Mouse (Mus musculus) MEL (cell line): ENCODE data around the gene Nr2c2. TPM values are rescaled to one million over a fixed set of nuclear protein-coding genes. Genes with fewer than 3 reads are reported as not detected.

Experiments
- DNase-seq: peaks from one replicate; pipeline ENCODE4 v3.0.0; 2011; ENCODE audit warnings: low read depth, low spot score
- H3K27ac ChIP-seq: 2 replicates; pipeline ENCODE4 v1.5.1; 2012; ENCODE audit warnings: low read depth, mild to moderate bottlenecking, control low read depth, low read length, moderate library complexity; ENCODE audit not compliant: control insufficient read depth
- H3K27me3 ChIP-seq, 2 experiments: fragments of 150-350 bp in 1 of 2; sonication (generic) in 1 of 2; 2 replicates each; pipeline ENCODE4 v1.6.1; 2012; ENCODE audit warnings: low read length in 2 of 2, mild to moderate bottlenecking in 2 of 2, improper control_type of control experiment in 1 of 2, moderate library complexity in 1 of 2; ENCODE audit not compliant: insufficient read depth in 2 of 2, control insufficient read depth in 1 of 2
- H3K36me3 ChIP-seq, 2 experiments: 2 replicates each; pipeline ENCODE4 v1.6.1; 2012 to 2014; ENCODE audit warnings: low read length in 2 of 2, improper control_type of control experiment in 1 of 2, inconsistent platforms in 1 of 2, mild to moderate bottlenecking in 1 of 2; ENCODE audit not compliant: insufficient read depth in 2 of 2, control insufficient read depth in 1 of 2
- H3K4me1 ChIP-seq, 2 experiments: fragments of 150-350 bp in 1 of 2; sonication (generic) in 1 of 2; 2 replicates each; pipeline ENCODE4 v1.6.1; 2012; ENCODE audit warnings: low read length in 2 of 2, improper control_type of control experiment in 1 of 2, mild to moderate bottlenecking in 1 of 2; ENCODE audit not compliant: insufficient read depth in 2 of 2, control insufficient read depth in 1 of 2
- H3K4me3 ChIP-seq, 2 experiments: fragments of 150-350 bp in 1 of 2; sonication (generic) in 1 of 2; 2 replicates each; pipeline ENCODE4 v1.5.1; 2012; ENCODE audit warnings: low read depth in 2 of 2, low read length in 2 of 2, mild to moderate bottlenecking in 2 of 2, moderate library complexity in 2 of 2, control low read depth in 1 of 2, improper control_type of control experiment in 1 of 2; ENCODE audit not compliant: control insufficient read depth in 1 of 2, insufficient read depth in 1 of 2
- H3K79me2 ChIP-seq: 2 replicates; pipeline ENCODE4 v1.6.1; 2012; ENCODE audit warnings: mild to moderate bottlenecking, low read length, moderate library complexity; ENCODE audit not compliant: control insufficient read depth, poor library complexity, insufficient read depth
- H3K9ac ChIP-seq: 2 replicates; pipeline ENCODE4 v1.6.1; 2012; ENCODE audit warnings: low read depth, mild to moderate bottlenecking, control low read depth, low read length, moderate library complexity; ENCODE audit not compliant: control insufficient read depth, poor library complexity, severe bottlenecking
- H3K9me3 ChIP-seq: fragments of 150-350 bp; sonication (generic); replicated peaks from 2 replicates; pipeline ENCODE4 v1.6.1; 2012; ENCODE audit warnings: mild to moderate bottlenecking, low read length, improper control_type of control experiment, moderate library complexity; ENCODE audit not compliant: insufficient read depth
- BHLHE40 ChIP-seq: IDR thresholded peaks from 2 replicates; pipeline ENCODE4 v1.6.1; 2012; ENCODE audit warnings: low read depth, mild to moderate bottlenecking, inconsistent platforms, low read length, improper control_type of control experiment, borderline replicate concordance
- CTCF ChIP-seq, 3 experiments: IDR thresholded peaks in 2 of 3; conservative IDR thresholded peaks in 1 of 3; 2 replicates each; pipeline ENCODE4 v1.5.1; 2011 to 2012; ENCODE audit warnings: low read length in 3 of 3, low read depth in 2 of 3, mild to moderate bottlenecking in 2 of 3, improper control_type of control experiment in 1 of 3, inconsistent platforms in 1 of 3, mixed read lengths in 1 of 3, moderate library complexity in 1 of 3; ENCODE audit not compliant: control insufficient read depth in 1 of 3, insufficient read depth in 1 of 3, poor library complexity in 1 of 3, severe bottlenecking in 1 of 3
- HCFC1 ChIP-seq: IDR thresholded peaks from 2 replicates; pipeline ENCODE4 v1.6.1; 2012; ENCODE audit warnings: low read depth, mild to moderate bottlenecking, inconsistent platforms, low read length, improper control_type of control experiment, moderate library complexity
- MAX ChIP-seq: IDR thresholded peaks from 2 replicates; pipeline ENCODE4 v1.6.1; 2011; ENCODE audit warnings: low read length, improper control_type of control experiment
- MXI1 ChIP-seq: IDR thresholded peaks from 2 replicates; pipeline ENCODE4 v1.6.1; 2011; ENCODE audit warnings: mild to moderate bottlenecking, low read depth, low read length, improper control_type of control experiment
- MYB ChIP-seq: IDR thresholded peaks from 2 replicates; pipeline ENCODE4 v1.6.1; 2011; ENCODE audit warnings: mild to moderate bottlenecking, low read depth, low read length, improper control_type of control experiment
- MYC ChIP-seq: IDR thresholded peaks from 2 replicates; pipeline ENCODE4 v1.6.1; 2011; ENCODE audit warnings: low read depth, mild to moderate bottlenecking, low read length, improper control_type of control experiment, moderate library complexity
- RAD21 ChIP-seq: IDR thresholded peaks from 2 replicates; pipeline ENCODE4 v1.6.1; 2011; ENCODE audit warnings: mild to moderate bottlenecking, low read depth, low read length, improper control_type of control experiment
- SIN3A ChIP-seq: IDR thresholded peaks from 2 replicates; pipeline ENCODE4 v1.6.1; 2012; ENCODE audit warnings: low read length, improper control_type of control experiment, inconsistent platforms
- SMC3 ChIP-seq: IDR thresholded peaks from 2 replicates; pipeline ENCODE4 v1.6.1; 2011; ENCODE audit warnings: low read depth, low read length, improper control_type of control experiment
- TBP ChIP-seq: IDR thresholded peaks from 2 replicates; pipeline ENCODE4 v1.8.0; 2011; ENCODE audit warnings: low read depth, low read length, improper control_type of control experiment
- ZC3H11A ChIP-seq: IDR thresholded peaks from 2 replicates; pipeline ENCODE4 v1.6.1; 2012; ENCODE audit warnings: low read depth, mild to moderate bottlenecking, inconsistent platforms, low read length, improper control_type of control experiment
- ZKSCAN1 ChIP-seq: IDR thresholded peaks from 2 replicates; pipeline ENCODE4 v1.6.1; 2012; ENCODE audit warnings: low read depth, mild to moderate bottlenecking, inconsistent platforms, low read length, improper control_type of control experiment, moderate library complexity
- polyA plus RNA-seq, 2 experiments: library from polyadenylated mRNA; stranded (reverse) in 1 of 2; unstranded in 1 of 2; fragments of >175 nt in 1 of 2; fragments of >200 nt in 1 of 2; gene quantifications; 2 replicates each; pipeline versions ENCODE4 v1.2.1 to v1.2.4; 2012; ENCODE audit warnings: low replicate concordance in 2 of 2, low read depth in 1 of 2; ENCODE audit not compliant: insufficient read length in 2 of 2, insufficient read depth in 1 of 2, missing spikeins in 1 of 2
- total RNA-seq: library from RNA; depleted of rRNA; stranded (reverse); fragments of 300-350 nt; gene quantifications from 2 replicates; pipeline ENCODE4 v1.2.3, GENCODE M21; 2012

Nr2c2 gene
- total and polyA plus RNA-seq, 3 experiments, result 12.1 to 17.0 TPM; not detected in 1

DNA sequence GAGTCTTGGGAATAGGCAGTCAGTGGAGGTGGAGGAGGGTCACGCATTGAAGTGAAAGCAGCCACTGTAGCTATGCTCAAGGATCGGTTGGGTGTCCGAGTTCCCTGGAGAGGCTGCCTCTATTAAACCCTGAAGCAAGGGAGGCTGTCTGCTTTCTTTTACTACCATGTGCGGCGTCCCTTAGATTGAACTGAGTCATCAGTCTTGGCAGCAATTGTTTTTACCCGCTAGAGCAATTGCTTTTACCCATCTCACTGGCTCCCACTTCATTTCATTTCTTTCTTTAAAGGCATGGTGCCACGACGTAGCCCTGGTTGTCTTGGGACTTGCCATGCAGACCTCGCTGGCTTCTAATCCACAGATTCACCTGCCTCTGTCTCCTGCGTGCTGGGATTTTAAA is 27.1 kb upstream of the Nr2c2 start:
- H3K9ac ChIP-seq, result no peak overlapping the region
- H3K27ac ChIP-seq, result no peak overlapping the region
- H3K4me1 ChIP-seq, result peaks cover 0 to 9% of the 10 kb centered on the region in 2 experiments; a peak in 1 of 4 replicates
- no peaks in the 10 kb centered on the region; a peak in 1 of 4 replicates for H3K36me3 ChIP-seq
- no peak for DNase-seq
- H3K79me2 ChIP-seq, result no peaks in the 10 kb centered on the region
- no peak overlapping the region for H3K4me3 ChIP-seq
- no peaks in the 10 kb centered on the region for H3K9me3 ChIP-seq
- H3K27me3 ChIP-seq, result peaks cover 3 to 4% of the 10 kb centered on the region in 2 experiments
- no peak for TF ChIP-seq TBP

DNA sequence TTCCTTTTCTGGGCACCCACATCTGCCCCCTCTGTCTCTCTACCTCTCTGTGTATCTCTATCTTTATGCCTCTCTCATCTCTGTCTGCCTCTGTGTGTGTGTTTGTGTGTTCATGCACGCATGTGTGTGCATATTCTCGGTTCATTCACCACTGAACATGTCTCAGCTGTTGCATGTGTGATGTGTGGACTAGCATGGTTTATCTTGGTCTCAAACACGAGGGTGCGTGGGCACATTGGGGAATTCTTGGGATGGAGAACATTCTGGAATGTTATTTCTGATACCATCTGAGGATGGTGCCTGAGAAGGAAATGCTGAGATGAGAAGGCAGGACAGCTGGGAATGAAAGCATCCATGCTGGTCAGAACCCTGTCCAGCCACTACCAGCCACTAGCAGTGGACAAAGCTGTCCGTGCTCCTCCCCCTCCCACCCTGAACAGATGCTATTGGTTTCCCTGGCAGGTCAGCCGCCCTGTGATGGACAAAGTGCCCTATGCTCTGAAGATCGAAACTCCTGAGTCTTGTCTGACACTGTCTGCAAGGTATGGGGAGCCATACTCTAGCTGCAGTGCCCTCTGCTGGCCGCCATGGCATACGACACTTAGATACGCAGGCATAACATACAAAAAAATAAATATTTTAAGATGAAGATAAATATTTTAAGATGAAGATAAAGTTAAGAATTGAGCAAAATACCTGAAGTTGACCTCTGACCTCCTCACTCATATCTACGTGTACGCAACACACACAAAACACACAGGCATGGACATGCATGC is 25.3 kb upstream of the Nr2c2 start:
- no peak for TF ChIP-seq MYB
- TF ChIP-seq HCFC1, result no peak
- peak; percentile 52 for TF ChIP-seq RAD21
- TF ChIP-seq SIN3A, result peak; percentile 49; the same call in 1 of the 2 replicates
- TF ChIP-seq CTCF (IDR thresholded peaks at IDR 0.05 in 2 of 3, conservative IDR thresholded peaks at IDR 0.05 in 1 of 3; ENCODE audit: control insufficient read depth in 1 of 3, insufficient read depth in 1 of 3, low read depth in 2 of 3, low read length in 3 of 3, poor library complexity in 1 of 3, severe bottlenecking in 1 of 3), result peak; percentile 56 to 91 (median 84)
- TF ChIP-seq ZKSCAN1, result no peak
- peak; percentile 48 for TF ChIP-seq ZC3H11A
- peak; percentile 60; the same call in 1 of the 2 replicates for TF ChIP-seq MYC
- peak; percentile 44 for TF ChIP-seq MAX
- peak; percentile 46 for TF ChIP-seq MXI1
- 0 out of 2 replicates have a peak, but pooled peaks have one; percentile 28 for TF ChIP-seq BHLHE40
- TF ChIP-seq SMC3, result peak; percentile 79
- H3K4me3 ChIP-seq, result peak overlapping the region; percentile 30 to 43; a peak in 2 of 4 replicates
- peak; percentile 74 for DNase-seq

More for the DNA sequence above, 25.3 kb upstream of the Nr2c2 start:
- H3K4me1 ChIP-seq, result peaks cover 0 to 9% of the 10 kb centered on the region in 2 experiments; a peak in 1 of 4 replicates
- no peaks in the 10 kb centered on the region for H3K79me2 ChIP-seq
- no peaks in the 10 kb centered on the region for H3K9me3 ChIP-seq
- no peak overlapping the region for H3K9ac ChIP-seq
- H3K36me3 ChIP-seq, result no peaks in the 10 kb centered on the region; a peak in 1 of 4 replicates
- no peak overlapping the region for H3K27ac ChIP-seq
- peaks cover 2 to 6% of the 10 kb centered on the region in 2 experiments for H3K27me3 ChIP-seq
